Mouse (Mus musculus) stomach, postnatal 0 days (tissue): ENCODE results near the gene Gart.

ENCODE experiments used
- CTCF ChIP-seq: IDR thresholded peaks from 2 replicates; pipeline ENCODE4 v1.5.1; 2016; ENCODE audit warnings: antibody characterized with exemption, low read depth, mild to moderate bottlenecking, moderate library complexity
- EP300 ChIP-seq: optimal IDR thresholded peaks from 2 replicates; pipeline ENCODE3; 2016; ENCODE audit warnings: antibody characterized with exemption

GRCm38 (mm10) chr16:91688023-91688618 lies 41.4 kb upstream of the Gart start:
- TF ChIP-seq CTCF, result no peak
- no peak for TF ChIP-seq EP300
